Mouse (Mus musculus): ENCODE results near the gene Zfp282.

DNA sequence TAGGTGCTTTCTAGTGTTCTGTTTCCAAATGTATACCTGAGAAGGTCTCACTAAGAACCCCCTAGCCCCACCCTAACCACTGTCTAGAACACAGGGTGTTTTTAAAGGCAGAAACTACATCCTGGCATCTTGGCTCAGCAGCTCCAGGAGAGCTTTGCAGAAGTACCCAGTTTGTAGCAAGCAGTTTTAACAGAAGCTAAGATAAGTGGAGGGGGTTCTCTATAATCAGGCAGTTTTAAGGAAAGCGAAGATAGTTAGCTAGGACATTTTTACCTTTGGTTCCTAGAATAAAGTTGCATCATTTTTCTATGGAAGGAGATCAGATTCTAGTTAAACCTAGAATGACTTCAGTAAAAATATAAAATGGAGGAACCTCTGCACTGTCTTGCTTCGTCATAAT is 35.2 kb upstream of the Zfp282 start:
- TF ChIP-seq CTCF (IDR thresholded peaks at IDR 0.05; ENCODE audit: insufficient read depth, low read depth, low read length): no peak
- no peak for TF ChIP-seq POLR2A (IDR thresholded peaks at IDR 0.05; ENCODE audit: insufficient read depth, low read depth, low read length)

Measured in olfactory bulb, adult 2 months (tissue).